Mouse (Mus musculus) v-Abl transformed pro-B cells (cell line): ENCODE measurements around the gene Rgcc.

ENCODE experiments used
- in situ Hi-C, 2 experiments: fragments of 400-800 bp; cut with MboI; formaldehyde crosslinking; loops; one replicate each; pipeline ENCODE4 v1.15.1; 2025; ENCODE audit not compliant: unreplicated experiment in 2 of 2

Rgcc gene

DNA sequence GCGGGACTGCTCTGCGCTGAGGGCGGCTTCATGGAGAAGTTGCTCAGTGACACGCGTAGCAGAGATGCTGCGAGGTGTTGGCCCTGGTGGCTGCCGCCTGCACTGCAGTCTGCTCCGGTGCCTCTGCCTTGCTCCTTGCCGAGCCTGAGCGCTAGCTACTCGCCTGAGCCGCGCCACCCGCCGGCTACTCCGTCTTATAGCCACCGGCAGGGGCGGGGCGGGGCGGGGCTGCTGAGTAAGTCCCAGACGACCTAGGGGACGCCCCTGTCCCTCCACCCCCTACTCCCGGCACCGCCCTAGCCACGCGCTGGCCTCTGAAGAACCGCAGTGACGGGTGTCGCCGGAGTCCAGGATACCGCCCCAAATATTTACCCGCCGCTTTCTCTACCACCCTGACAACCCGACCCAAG lies at the start of gene Rgcc:
Gene Rgcc (minus strand): TSS at position 180 of the 410 bp plus-strand sequence.
- in situ Hi-C loops: loop anchor here (5.0 kb wide), 2 partner anchors 174 to 179 kb away; no protein-coding TSS in a partner anchor

DNA sequence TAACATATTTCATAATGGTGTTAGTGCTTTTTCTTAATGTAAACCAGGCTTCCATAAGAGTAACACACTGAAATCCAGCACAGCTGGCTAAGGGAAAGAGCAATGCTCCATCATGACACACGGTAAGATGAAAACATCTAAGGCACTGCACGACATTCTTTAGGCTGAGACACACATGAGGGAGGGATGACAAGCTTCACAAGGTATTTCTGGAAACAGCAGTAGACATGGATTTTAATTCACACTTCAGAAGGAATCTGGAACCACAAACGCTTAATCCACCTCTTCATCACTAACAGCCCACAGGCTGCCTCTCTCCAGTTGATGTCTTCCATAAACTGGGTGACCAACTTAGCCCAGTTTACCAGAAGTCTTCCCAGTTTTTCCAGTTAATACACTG lies 44.9 kb upstream of the Rgcc start:
- in situ Hi-C loops: no loop called here

DNA sequence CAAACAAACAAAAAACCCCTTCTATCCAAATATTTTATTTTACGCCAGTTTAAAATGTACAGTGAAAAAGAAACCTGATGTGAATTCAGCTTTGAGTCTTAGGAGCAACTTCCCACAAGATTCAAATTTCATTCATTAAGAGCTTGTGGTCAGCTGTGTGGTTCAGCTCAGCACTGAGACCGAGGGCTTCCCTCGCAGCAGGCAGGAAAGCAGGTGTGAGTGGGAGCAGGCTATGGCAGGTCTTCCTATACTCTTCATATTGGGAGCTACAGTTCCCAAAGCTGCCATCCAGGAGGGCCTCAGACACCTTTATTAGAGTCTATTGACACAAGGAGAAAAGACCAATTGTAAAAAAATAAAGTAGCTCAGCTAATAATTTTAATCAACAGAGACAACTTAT lies 34.2 kb upstream of the Rgcc start:
- in situ Hi-C loops: no loop called here

DNA sequence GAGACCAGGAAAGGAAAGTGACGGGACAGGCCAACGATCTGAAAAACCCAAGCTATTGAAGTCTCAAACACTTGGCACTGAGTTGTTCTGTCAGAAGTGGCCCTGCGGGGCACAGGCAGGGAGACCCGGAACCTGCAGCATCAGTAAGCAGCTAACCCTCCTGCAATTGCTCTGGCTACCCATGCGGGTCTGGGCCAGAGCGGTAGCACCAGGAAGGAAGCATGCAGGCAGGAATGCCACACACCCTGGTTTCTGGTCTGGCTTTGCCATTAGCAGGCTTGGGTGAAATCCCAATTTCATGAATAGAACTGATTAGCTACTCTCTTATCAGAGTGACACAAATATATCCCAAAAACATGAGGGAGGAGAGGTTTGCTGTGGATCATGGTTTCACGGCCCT lies 30.5 kb upstream of the Rgcc start:
- in situ Hi-C loops: no loop called here

DNA sequence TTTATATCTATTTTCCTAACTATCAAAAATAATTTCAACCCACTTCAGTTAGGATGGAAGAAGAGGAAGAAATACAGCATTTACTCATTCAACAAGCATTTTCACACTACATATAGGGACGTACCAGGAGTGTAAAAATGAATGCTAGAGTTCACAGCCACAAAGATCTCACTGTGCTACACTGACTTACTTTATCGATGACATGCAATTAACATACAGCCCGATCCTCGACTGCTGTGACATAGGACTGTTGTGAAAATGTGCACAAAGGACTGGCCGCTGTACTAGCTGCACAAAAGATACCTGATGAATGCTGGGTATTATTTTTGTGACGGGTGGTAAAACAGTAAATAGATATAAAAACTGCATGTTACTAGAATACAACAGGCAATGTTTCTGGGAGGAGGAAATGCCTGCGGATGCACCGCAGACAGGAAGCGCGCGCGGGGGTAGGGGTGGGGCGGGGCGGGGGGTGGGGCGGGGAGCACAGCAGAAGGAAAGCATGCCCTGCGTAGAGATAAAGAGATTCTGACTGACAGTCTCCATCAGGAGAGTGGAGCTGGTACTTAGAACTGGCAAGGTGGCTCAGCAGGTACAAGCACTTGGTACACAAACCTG lies 29.6 kb upstream of the Rgcc start:
- in situ Hi-C loops: no loop called here

DNA sequence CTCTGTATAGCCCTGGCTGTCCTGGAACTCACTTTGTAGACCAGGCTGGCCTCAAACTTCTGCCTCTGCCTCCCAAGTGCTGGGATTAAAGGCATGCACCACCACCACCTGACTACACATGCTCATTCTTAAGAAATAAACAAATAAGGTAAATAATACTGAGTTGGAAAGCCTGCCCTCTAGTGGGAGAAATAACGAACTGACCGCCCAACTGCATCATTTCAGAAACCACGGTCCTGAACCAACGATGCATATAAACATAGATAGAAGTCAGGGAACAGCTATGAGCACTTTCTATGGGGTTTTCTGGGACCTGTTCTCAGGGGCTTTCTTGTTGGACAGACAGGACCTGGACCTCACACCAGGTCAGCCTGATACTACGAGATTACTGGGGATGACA lies 25.6 kb upstream of the Rgcc start:
- in situ Hi-C loops: loop anchor here (5.0 to 10.0 kb wide), 4 partner anchors 35 to 662 kb away; no protein-coding TSS in a partner anchor

DNA sequence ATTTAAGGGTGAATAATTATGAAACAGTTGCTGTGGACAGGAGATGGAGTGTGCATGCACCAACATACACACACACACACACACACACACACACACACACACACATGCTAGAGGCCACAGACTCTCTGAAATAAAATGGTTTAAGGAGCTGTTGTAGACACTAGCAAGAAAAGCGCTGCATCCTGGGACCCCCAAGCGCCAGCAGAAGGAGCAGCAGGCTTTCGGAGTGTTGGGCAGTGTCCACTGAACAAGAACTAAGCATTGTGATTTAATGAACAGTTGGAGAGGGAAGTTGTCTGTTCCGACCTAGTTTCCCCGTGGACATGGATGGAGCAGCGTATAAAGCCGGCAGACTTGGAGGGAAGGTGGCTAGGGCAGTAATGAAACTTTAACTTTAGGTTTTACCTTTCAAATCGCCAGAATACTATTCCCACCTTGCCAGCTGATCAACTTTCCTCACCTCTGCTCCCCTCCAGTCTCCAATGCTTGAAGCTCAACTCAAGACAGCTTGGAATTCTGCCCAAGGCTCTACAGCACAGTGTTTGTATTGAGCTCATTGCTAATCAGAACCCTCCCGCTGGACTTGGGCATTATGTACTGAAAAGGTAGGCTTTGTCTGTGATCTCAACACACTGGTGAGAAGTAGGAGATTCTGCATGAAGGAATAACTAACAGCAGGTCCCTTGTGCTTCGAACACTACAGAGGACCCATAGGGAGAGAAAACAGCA lies 22.8 kb upstream of the Rgcc start:
- in situ Hi-C loops: loop anchor here (10.0 kb wide), 2 partner anchors 649 to 659 kb away; no protein-coding TSS in a partner anchor

DNA sequence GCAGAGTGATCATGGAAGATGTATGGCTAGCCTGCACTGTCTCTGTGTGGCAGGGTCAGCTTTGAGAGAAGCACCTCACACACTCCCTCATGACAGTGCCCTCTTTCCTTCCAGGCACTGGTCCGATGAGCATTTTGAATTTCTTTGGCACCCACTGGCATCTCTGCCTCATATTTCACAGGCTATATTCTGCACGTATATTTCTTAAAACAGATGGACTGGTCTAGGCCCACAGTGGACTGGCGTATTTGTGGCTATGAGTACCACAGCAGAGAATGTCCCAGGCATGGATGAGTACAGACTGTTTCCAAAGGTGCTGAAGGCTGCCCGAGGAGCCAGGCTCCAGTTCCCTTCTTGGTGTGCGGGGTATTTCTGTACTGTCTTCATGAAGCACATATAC lies 20.4 kb upstream of the Rgcc start:
- in situ Hi-C loops: loop anchor here (10.0 kb wide), 2 partner anchors 647 to 657 kb away; no protein-coding TSS in a partner anchor

DNA sequence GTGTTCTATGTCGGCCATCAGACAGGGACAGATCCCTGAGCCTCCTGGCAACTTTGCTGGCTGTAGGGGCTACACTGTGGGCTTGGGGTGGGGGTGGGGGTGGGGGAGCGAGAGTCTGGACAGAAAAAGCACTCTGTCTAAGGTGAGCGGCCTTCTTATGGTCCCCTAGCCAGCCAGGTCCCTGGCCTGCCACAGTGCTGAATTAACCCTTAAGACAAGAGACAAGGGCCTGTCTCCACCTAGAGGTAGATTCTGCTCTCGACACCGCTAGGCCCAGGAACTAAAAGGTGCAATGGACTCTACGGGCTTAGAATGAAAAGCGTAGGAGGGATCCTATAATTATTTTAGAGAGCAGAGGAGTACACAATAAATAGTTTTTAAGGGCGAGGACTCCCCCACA lies 19.7 kb upstream of the Rgcc start:
- in situ Hi-C loops: loop anchor here (10.0 kb wide), 2 partner anchors 646 to 656 kb away; no protein-coding TSS in a partner anchor

DNA sequence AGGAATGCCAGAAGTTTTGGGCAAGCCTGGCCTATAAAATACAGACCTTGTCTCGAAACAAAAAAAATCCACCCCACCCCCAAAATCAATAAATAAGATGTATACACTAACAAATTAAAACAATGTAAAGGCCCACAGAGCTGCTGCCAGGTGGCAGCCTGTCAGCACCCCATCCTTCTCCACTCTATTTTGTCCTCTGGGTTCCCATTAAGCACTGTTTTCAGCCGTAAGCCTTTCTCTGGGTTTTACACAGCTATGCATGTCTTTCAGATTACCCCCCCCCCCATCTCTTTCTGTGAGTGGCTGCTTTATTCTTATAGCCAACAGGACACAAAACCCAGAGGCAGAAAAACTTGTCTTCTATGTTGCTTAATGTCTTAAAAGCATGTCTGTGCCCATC lies 16.2 kb upstream of the Rgcc start:
- in situ Hi-C loops: no loop called here

DNA sequence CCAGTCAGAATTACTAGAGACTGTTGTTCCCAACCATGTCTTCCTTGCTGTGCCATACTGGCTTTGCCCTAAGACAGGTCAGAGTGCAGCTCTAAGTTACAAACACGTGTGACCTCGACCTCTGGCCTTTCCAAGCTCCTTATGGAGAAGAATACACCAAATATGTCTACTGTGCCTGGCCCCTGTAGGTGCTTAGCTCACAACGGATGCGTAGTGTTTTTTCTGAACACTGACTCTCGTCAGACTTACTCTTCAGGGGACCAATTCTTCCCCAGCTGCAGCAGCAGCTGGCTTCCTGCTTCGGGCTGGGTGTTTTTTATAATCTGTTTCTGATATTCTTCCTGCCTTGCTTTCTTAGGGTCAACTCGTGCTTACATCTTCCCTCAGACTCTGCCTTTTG lies 14.4 kb upstream of the Rgcc start:
- in situ Hi-C loops: no loop called here

DNA sequence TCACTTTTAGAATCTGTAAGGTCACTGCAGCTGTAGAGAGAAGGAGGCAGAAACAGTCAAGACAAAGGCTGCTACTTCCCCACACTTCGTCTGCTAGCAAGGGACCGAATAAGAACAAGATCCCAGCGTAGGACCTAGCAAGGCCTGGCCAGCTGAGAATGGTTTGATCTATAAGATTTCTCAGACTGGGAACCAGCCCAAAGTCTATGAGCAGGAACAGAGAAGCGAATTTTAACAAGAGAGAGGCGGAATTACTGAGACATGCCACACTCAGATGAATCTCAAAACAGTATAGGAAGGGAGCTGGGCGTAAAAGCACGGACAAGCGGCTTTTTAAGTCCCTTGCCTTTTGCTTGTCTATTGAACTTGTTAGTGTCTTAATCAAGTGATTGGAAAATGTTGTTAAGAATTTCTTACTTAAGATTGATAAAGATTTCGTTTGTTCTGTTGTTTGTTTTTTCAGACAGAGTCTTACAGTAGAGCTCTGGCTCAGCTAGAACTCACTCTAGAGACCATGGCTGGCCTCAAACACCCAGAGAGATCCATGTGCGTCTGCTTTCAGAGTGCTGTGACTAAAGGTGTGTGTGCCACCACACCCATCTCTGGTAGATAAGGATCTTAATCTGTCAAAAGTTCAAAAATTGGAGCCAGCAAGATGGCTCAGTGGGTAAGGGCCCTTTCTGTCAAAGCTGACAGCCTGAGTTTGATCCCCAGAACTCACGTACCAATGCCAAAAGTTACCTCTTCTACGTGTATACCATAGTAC lies 13.0 kb upstream of the Rgcc start:
- in situ Hi-C loops: no loop called here

DNA sequence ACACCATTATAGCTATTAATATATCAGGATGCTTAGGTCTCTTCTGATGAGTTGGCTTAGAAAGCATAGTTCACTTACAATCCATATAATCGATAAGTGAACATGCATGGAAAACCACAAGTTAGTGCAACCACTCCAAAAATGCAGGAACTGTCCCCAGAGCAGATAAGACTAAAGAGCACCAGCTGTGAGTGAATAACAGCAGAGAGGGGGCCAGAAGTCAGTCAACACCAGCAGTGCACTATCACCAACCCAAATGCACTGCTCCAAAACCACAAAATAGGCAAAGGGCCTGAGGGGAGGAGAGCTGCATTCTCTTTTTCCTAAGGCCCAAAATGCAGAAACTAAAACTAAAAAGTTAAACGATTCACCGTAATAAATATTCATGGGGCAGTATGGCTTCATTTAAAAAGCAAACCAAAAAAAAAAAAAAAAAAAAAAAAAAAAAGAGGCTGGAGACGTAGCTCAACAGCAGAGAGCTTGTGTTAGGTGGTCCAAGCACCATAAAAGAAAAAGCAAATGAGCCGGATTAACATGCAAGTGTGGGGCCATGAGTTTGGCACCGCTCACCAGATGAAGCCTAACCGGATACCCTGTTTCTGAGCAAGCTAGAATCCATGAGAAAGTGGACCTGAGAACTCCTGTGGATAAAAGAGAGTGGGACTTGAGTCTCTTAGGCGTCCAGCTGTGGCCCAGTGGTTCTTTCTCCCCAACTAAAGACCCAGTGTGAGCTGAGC lies 12.2 kb upstream of the Rgcc start:
- in situ Hi-C loops: no loop called here

DNA sequence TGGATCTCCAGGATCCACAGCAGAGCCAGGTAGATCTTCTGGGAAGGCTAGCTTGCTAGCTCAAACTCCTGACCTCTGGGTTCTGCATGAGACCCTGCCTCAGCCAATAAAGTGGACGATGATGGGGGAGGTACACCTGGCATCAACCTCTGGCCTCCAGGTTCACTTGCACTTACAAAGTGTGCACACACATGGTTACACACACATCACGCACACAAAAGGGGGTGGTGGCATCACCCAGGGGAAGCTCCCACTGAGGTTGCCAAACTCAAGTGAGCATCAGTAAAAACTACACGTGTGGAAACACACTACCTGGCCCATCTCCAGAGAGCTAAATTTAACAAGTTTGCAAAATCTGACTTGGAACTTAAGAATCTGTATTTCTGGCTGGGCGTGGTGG lies 11.3 kb upstream of the Rgcc start:
- in situ Hi-C loops: no loop called here

DNA sequence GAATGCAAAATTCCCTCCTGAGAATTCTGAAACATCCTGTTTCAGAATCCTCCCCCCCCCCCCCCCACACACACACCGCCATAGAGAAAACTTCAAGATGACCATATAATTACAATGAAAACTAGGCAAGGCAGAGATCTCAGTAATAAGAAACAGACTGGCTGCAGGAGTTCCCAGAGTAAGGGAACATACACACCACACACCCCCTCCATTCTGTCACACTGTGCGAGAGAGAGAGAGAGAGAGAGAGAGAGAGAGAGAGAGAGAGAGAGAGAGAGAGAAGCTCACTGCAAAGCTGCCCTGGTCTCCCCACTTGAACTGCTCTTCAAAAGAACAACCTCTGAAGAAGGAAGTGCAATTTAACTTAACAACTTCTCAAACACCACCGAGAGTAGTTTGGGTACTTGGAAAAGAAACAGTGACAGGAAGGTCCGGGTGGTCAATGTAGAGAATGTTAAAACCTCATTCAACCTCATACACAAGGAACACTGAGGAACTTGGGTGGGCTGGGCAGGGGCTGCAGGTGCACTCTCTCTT lies 10.5 kb upstream of the Rgcc start:
- in situ Hi-C loops: no loop called here

DNA sequence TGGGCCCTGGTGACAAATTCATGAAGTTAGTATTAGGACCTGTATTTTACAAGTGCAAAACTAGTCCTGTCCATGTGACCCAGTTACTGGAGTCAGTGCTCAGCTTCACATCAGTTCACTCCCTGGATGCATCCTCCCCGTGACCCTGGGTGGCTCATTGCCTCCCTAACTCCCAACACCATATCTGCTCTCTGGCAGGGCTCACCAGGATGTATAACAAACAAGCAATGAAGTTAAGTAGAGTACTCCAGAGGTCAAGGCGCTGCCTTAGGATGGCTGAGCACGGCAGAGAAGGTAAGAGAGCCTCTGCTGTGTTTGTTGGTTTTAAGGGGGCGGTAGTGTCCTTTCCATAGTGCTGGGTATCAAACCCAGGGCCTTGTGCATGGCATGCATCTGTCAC lies 7.7 kb upstream of the Rgcc start:
- in situ Hi-C loops: no loop called here

DNA sequence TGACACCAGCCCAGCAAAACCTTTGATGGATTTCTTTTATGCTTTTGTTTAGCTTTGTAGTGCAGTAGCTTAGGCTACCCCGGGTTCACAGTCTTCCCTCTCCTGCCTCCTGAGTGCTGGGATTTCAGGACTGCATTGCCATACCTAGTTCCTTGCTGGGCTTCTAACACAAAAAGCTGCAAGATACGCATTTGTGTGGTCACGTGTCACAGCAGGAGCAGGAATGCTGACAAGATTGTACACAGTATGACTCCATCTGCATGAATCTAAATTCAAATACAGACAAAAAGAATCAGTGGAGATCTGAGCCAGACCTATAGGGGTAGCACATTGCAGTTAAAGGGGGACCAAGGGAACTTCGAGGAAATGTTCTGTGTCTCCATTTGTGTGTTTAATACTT lies 6.9 kb upstream of the Rgcc start:
- in situ Hi-C loops: no loop called here

DNA sequence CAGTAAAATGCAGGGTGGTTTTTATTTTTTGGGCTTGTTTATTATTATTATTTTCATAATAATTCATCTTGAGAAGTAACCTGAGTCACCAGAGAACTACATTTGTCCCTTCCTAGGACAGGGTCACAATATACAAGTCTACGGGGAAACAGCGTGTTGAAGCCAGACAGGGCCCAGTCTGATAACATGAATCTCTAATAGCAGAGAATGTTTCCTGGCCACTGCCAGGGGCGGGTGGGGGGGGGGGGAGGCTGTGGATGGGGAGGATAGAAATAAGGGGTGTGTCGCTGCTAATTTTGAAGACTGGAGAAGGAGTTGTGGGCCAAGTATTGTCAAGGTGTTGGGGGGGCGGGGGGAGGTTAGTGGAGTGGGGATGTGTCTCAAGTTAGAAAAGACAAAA lies 6.5 kb upstream of the Rgcc start:
- in situ Hi-C loops: no loop called here

DNA sequence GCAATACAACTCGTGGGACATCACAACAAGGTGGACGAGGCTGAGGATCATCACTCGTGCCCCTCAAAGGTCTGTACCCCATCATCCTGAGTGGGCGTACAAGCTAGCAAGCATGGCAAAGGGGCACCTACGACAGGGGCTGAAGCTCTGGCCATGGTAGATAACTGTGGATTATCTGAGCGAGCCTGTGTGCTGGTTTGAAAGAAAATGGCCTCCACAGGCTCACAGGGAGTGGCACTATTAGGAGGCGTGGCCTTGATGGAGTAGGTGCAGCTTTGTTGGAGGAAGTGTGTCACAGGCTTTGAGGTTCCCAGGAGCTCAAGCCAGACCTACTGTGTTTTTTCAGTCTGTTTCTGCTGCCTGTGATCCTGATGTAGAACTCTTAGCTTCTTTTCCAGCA lies 5.7 kb upstream of the Rgcc start:
- in situ Hi-C loops: no loop called here

DNA sequence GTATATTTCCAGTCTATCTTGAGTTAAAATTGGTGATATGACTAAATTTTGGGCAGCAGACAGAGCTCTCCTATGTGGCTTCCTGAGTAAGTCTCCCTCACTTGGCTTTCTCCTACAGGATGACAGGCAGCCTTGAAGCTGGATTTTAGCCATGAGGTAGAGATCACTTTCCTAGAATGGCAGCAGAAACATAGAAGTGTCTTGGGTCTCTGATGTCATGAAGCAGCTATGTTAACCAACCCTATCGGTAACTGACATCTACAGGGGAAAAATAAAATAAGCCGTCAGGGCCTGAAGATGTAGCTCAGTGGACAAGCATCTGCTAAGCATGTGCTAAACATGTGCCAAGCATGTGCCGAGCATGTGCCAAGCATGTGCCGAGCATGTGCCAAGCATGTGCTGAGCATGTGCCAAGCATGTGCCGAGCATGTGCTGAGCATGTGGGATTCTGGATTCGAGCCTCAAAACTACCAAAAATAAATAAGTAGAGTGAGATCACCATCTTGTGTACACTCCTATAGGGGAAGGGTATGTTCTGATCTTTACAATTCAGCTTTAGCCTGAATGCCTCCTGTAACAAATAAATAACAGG lies 3.5 kb upstream of the Rgcc start:
- in situ Hi-C loops: loop anchor here (5.0 kb wide), 2 partner anchors 178 to 183 kb away; no protein-coding TSS in a partner anchor
